Mouse (Mus musculus): ENCODE measurements around the gene Gm3233.
"Not testable (repeated sequence)": the region's sequence is repeated elsewhere in the genome, so short reads cannot be mapped to it uniquely, and the experiment has no call there.

Gm3233 gene

GRCm38 (mm10) chr10:77759582-77759981, at the start of gene Gm3233:
Gm3233 (minus strand) TSS chr10:77759682.
- DNase-seq (ENCODE audit: low spot score in 2 of 2): not testable (repeated sequence)

GRCm38 (mm10) chr10:77804095-77804494, 44.6 kb upstream of the Gm3233 start:
- DNase-seq (ENCODE audit: low spot score in 2 of 2): no peak

DNA sequence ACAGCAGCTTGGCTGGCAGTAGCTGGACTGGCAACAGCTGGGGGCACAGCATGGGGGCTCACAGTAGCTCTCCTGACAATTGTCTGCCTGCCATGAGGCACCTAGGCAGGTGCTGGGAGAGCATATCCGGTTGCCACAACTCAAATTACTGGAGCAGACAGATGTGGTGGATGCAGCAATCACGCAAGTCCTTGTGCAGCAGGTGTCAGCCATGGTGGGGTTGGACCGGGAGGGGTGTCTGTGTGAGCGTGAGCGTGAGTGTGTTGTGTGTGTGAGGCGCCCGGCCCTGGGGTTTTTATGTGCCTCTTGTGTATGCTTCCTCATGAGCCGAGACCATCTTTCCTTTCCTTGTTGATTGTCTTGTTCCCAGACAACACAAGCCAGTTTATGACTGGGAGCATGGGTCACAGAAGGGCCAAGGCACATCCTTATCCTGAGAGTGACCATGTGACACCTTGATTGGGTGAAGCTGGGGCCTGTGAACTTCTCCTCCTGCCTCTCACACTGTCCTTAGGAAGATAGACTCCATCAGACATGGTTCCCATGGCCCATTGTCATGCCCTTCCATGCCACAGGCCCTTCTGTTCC, 39.5 kb upstream of the Gm3233 start, which contains the start of gene Gm19668:
Gm19668 (minus strand) TSS at position 213 of the 588 bp plus-strand sequence.
- no peak for DNase-seq (ENCODE audit: low spot score in 2 of 2)

GRCm38 (mm10) chr10:77798164-77798920, 38.9 kb upstream of the Gm3233 start:
- not testable (repeated sequence) for DNase-seq (ENCODE audit: low spot score in 2 of 2)

DNA sequence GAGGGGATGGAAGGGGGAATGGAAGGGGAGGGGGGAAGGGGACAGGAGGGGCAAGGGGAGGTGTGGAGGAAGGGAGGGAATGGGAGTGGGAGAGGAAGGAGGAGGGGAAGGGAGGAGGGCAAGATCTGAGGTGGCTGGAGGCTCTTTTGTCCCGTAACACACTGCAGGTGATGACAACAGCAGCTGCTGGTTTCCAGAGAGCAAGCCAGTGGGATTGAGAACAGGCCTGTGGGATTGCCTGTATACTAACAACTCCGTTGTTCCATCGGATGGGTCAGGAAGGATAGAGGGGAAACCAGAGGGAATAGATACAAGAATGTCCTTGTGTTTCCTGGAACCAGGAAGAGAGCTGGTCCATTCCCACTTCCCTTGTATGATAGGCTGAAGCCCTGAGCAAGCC, 38.2 kb upstream of the Gm3233 start:
- DNase-seq (ENCODE audit: low spot score in 2 of 2): no peak

DNA sequence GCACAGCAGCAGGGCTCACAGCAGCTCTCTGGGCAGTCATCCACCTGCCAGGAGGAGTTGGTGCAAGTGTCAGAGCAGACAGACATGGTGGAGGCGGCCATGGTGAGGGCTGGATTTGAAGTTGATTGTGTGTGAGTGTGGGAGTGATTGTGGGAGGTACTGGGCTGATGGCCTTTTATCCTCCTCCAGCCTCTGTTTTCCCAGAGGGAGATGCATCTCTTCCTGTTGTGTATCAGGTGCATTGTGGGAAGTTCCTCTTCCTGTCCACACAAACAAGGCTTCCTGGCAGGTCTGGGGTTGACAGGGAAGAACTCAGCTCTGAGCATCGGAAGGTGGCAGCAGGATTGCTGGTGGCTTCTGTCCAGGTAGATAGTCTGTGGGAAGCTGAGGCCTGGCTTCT, 35.5 kb upstream of the Gm3233 start, which contains the start of gene Gm9639:
Gm9639 (minus strand) TSS at position 101 of the 400 bp plus-strand sequence.
- DNase-seq (ENCODE audit: low spot score in 2 of 2): no peak

- DNase-seq (ENCODE audit: low spot score in 2 of 2): no peak
These were observed 29.1 kb upstream of the Gm3233 start for GRCm38 (mm10) chr10:77788621-77789020.

- DNase-seq (ENCODE audit: low spot score in 2 of 2): not testable (repeated sequence)
These were observed 28.4 kb upstream of the Gm3233 start, which contains the start of gene Gm7137 for GRCm38 (mm10) chr10:77787876-77788275. Gm7137 (minus strand) TSS chr10:77788200.

GRCm38 (mm10) chr10:77783396-77783795, 23.9 kb upstream of the Gm3233 start:
- not testable (repeated sequence) for DNase-seq (ENCODE audit: low spot score in 2 of 2)

GRCm38 (mm10) chr10:77782442-77782841, 23.0 kb upstream of the Gm3233 start, which contains the start of gene Gm3250:
Gm3250 (minus strand) TSS chr10:77782542.
- not testable (repeated sequence) for DNase-seq (ENCODE audit: low spot score in 2 of 2)

DNA sequence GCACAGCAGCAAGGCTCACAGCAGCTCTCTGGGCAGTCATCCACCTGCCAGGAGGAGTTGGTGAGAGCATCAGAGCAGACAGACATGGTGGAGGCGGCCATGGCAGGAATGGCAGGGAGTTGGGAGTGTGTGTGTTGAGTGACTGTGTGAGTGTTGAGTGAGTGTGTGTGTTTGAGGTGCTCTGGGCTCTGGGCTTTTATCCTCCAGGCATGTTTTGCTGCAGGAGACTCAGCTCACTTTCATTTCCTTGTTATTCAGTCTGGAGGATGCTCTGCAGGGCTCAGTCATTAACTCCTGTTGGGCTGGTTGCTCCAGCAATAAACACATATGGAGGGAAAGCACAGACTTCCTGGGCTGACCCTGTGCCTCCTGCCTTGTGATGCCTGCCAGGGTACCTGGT, 17.4 kb upstream of the Gm3233 start, which contains the start of gene Gm7138:
Gm7138 (minus strand) TSS at position 101 of the 400 bp plus-strand sequence.
- not testable (repeated sequence) for DNase-seq (ENCODE audit: low spot score in 2 of 2)

DNA sequence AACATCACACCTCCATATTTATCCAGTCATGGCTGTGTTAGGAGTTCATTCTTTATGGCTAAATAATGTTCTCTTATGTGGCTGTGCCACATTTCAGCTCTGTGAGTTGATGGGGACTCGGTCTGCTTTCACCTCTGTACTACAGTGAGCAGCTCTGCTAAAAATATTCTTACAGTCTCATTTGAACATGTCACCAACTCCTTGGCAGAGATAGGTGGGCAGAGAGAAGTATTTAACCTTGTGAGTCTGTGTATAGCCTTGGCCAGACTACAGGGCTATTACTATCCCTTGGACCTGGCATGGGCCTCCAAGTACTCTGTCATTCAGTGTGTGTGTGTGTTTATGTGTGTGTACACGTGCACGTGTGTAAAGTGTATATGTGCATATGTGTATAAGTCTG, 12.7 kb upstream of the Gm3233 start:
- not testable (repeated sequence) for DNase-seq (ENCODE audit: low spot score in 2 of 2)

GRCm38 (mm10) chr10:77771225-77771624, 11.7 kb upstream of the Gm3233 start, which contains the start of gene Gm3238:
Gm3238 (minus strand) TSS chr10:77771325.
- DNase-seq (ENCODE audit: low spot score in 2 of 2): not testable (repeated sequence)

- DNase-seq (ENCODE audit: low spot score in 2 of 2): no peak
These were observed 10.2 kb upstream of the Gm3233 start for GRCm38 (mm10) chr10:77769727-77770126.

DNA sequence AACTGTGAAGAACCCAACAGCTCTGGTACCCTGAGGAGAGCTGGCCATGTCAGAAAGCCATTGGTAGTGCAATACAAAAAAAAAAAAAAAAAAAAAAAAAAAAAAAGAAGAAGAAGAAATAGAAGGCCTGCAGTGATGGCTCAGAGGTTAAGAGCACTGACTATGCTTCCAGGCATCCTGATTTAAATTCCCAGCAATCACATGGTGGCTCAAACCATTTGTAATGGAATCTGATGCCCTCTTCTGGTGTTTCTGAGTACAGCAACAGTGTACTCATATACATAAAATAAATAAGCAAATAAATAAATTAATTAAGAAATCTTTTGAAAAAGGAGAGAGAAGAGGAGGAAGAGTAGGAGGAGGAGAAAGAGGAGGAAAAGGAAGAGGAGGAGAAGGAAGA, 6.0 kb downstream of the Gm3233 start:
- no peak for DNase-seq (ENCODE audit: low spot score in 2 of 2)

- not testable (repeated sequence) for DNase-seq (ENCODE audit: low spot score in 2 of 2)
These were observed 7.2 kb downstream of the Gm3233 start for GRCm38 (mm10) chr10:77752312-77752711.

GRCm38 (mm10) chr10:77751254-77751653, 8.2 kb downstream of the Gm3233 start, which contains the start of gene Gm9736:
Gm9736 (minus strand) TSS chr10:77751354.
- not testable (repeated sequence) for DNase-seq (ENCODE audit: low spot score in 2 of 2)

DNA sequence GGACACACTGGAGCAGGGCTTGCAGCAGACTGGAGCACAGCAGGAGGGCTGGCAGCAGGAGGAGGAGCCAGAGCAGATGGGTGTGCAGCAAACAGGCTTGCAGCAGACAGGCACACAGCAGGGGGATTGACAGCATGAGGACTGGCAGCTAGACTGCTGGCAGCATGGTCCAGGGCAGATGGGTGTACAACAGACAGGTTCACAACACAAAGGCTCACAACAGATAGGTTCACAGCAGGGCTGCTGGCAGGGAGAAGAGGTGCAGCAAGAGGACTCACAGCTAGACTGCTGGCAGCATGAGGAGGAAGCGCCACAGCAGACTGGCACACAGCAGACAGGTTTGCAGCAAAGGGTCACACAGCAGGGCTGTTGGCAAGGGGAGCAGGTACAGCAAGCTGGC, 8.8 kb downstream of the Gm3233 start:
- DNase-seq (ENCODE audit: low spot score in 2 of 2): not testable (repeated sequence)

GRCm38 (mm10) chr10:77741924-77742688, 17.4 kb downstream of the Gm3233 start, which contains the start of gene Gm18596:
Gm18596 (minus strand) TSS chr10:77742638.
- DNase-seq (ENCODE audit: low spot score in 2 of 2): peak in 1 of 2 experiments; percentile 15

DNA sequence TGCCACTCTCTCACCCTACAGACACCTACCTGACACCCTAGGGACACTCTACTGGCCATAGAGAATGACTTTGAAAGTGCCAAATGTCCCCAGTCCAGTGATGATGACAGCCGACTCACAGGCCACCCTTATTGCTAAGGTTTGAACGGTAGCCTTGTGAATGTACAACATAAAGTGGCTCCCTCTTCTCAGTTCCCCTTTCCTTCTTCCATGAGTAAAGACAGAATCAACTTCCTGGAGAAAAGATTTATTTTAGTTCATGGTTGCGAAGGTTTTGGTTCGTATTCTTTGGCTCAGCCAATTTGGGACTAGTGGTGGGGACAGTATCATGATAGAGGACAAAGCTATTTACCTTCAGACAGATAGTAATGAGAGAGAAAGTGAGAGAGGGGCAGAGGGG, 20.6 kb downstream of the Gm3233 start:
- no peak for DNase-seq (ENCODE audit: low spot score in 2 of 2)

DNA sequence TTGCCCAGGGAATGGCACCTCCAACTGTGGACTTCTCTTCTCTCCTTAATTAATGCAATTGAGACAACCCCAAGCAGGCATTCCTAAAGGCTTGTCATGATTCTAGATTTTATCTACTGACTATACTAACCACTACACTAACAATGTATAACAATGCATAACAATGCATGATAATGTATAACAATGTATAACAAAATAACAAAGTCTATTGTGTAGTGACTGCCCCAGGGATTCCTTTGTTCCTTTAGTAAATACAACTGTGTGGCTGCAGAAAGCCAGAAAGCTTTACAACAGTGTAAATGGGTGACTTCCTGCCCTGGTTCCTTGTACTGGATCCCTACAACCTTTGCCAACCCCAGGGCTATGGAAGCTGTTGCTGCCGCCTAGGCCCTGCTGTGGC, 23.6 kb downstream of the Gm3233 start:
- no peak for DNase-seq (ENCODE audit: low spot score in 2 of 2)

DNA sequence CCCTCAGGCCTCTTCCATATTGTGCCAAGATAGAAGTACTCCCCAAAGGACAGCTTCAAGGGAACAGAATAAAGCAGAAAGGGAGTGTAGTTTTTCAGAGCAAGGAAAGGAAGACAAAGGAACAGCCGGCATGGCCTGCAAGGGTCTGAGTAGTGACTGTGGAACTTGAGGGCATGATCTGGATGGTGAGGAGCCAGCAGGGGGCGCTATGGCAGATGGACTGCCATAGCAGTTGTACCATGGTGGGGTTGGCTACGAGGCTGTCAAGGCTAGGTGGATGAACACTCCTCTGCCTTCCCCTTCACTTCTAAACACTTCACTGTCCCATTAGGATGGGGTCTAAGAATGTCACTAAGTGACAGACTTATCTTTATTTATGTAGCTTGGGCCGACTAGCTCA, 30.2 kb downstream of the Gm3233 start:
- DNase-seq (ENCODE audit: low spot score in 2 of 2): no peak

Data from urinary bladder, postnatal 4 days (tissue).